Mouse (Mus musculus) ES-Bruce4 (cell line): ENCODE results near the gene Naip5.
"Not testable (repeated sequence)": the region's sequence is repeated elsewhere in the genome, so short reads cannot be mapped to it uniquely, and the experiment has no call there.

ENCODE experiments used
- CTCF ChIP-seq: IDR thresholded peaks from one replicate; pipeline ENCODE4 v1.8.1; 2011; ENCODE audit warnings: low read depth, low read length
- EP300 ChIP-seq: IDR thresholded peaks from 2 replicates; pipeline ENCODE4 v1.6.1; 2011; ENCODE audit warnings: low read depth, low read length; ENCODE audit not compliant: insufficient read depth

DNA sequence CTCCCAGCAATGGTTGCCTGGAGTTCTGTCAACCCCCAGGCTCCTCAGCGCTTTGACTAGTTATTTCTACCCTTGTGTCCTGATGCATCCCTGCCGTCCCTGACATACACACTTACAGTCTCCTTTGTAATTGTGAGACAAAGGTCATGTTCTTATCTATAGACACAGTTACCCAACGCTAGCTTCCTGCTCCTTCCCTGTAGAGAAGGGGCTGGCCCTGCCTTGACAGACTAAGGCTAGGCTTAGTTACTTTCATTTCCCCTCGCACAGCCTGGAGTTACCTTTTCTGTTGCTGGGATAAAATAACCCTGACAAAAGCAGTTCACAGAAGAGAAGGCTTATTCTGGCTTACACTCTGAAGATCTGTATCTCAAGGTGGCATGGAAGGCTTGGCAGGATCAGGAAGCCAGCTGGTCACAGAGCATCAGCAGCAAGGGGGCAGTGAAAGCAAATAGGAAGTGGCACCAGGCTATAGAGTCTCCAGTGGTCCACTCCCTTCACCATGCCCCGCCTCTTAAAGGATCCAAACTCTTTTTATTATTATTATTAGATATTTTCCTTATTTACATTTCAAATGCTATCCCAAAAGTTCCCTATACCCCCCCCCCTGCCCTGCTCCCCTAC is 885 bp upstream of the Naip5 start:
- TF ChIP-seq CTCF, EP300: not testable (repeated sequence)
